Mouse (Mus musculus) Patski (cell line): ENCODE results near the gene Ern1. TPM values are rescaled to one million over a fixed set of nuclear protein-coding genes. Genes with fewer than 3 reads are reported as not detected.

ENCODE experiments used
- ATAC-seq: fragments of 100-300 bp; one replicate; pipeline ENCODE4 v1.8.0; 2021
- CTCF ChIA-PET: fragments of 350-600 bp; sonication (Branson Sonifier 250); formaldehyde crosslinking; loops from one replicate; lab custom pipeline; 2022; ENCODE audit warnings: inconsistent platforms; lab: Charles Lee
- POLR2A ChIA-PET: fragments of 350-600 bp; sonication (Branson Sonifier 250); formaldehyde crosslinking; loops from one replicate; lab custom pipeline; 2022; ENCODE audit warnings: antibody characterized with exemption, inconsistent platforms; lab: Charles Lee
- DNase-seq: peaks from one replicate; pipeline ENCODE4 v3.0.0-alpha.2; 2011; ENCODE audit warnings: low read depth, low spot score
- H3K27me3 ChIP-seq: fragments of 371-371 bp; one replicate; pipeline ENCODE4 v1.5.1; 2021
- CTCF ChIP-seq: fragments of 100-300 bp; IDR thresholded peaks from one replicate; pipeline ENCODE4 v1.5.1; 2021
- in situ Hi-C: fragments of 300-500 bp; cut with MboI; formaldehyde crosslinking; loops from 3 replicates; pipeline ENCODE4 v1.11.1; 2018; ENCODE audit warnings: low pct_unique_long_range_greater_than_20kb, mixed read lengths
- polyA plus RNA-seq: library from polyadenylated mRNA; unstranded; gene quantifications from one replicate; pipeline ENCODE4 v1.2.3, GENCODE M21; 2021

Ern1 gene
- polyA plus RNA-seq, 1 experiment from 2014 or later, result 12.4 TPM

DNA sequence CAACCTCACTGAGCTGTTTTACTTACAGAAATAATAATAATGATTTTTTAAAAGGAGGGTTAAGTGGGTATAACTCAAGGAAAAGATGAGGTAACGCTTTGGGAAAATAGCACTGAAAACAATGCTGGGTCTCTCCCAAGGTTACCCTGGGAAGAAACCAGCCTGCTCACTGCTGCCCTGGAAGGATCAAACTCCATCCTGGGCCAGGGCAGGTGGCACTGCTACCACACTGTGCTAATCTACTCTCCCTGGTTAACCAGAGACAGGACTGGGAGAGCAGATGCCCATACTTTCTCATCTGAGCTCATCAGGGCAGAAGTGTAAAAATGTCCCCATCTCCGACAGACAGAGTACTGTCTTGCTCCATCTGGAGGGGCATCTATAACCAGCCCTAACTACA is 47.3 kb downstream of the Ern1 start:
- ATAC-seq, result no peak
- ChIA-PET POLR2A (no interaction called here), CTCF (interaction anchor here (0.9 kb wide), 1 partner anchor 45 kb away, joined by 3 read pairs; no protein-coding TSS in a partner anchor)
- no peaks in the 10 kb centered on the region for H3K27me3 ChIP-seq
- DNase-seq, result no peak
- no peak for TF ChIP-seq CTCF
- in situ Hi-C loops, result no loop called here

GRCm38 (mm10) chr11:106439355-106439754 is 48.3 kb downstream of the Ern1 start:
- ChIA-PET POLR2A (no interaction called here), CTCF (no interaction called here)
- ATAC-seq (no peak), DNase-seq (no peak)
- H3K27me3 ChIP-seq, result no peaks in the 10 kb centered on the region
- no peak for TF ChIP-seq CTCF
- in situ Hi-C loops, result no loop called here

DNA sequence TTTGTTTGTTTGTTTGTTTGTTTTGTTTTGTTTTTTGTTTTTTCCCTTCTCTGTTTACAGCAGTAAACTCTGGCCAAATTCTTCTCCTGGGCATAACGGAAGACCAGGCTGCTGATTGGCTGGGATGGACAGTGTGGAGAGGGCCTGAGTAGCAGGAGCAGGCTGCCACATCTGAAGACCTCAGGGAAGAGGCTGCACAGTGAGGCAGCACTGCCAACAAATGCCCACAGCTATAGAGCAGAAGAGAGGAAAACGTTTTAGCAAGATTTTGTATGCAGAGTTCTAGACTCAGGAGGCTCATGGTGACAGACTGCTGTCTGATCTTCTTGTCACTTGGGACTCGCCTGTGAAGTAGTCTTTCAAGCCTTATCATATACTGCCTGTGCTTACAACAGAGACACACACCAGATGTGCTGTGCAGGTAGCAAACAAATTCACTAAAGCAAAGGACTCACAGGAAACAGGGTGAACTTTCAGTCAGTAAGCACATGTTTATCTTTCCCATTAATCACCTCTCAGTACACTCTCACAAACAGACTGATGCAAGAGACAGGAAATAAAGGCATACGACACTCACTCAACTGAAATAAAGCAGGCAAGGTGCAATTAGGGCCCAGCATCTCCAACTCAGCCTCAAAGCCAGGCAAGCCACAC is 49.0 kb downstream of the Ern1 start:
- in situ Hi-C loops, result no loop called here
- no peak for DNase-seq
- CTCF ChIA-PET, result interaction anchor here (1.1 kb wide), 2 partner anchors 10 to 53 kb away, joined by 3 to 4 read pairs; no protein-coding TSS in a partner anchor
- TF ChIP-seq CTCF, result no peak
- no peak for ATAC-seq
- POLR2A ChIA-PET, result no interaction called here
- no peaks in the 10 kb centered on the region for H3K27me3 ChIP-seq

- no peak for DNase-seq
- ChIA-PET CTCF (interaction anchor here (1.1 kb wide), 2 partner anchors 9 to 54 kb away, joined by 3 to 4 read pairs; no protein-coding TSS in a partner anchor), POLR2A (interaction anchor here (0.7 to 0.8 kb wide), 2 partner anchors 10 to 503 kb away, joined by 3 read pairs; no protein-coding TSS in a partner anchor)
- H3K27me3 ChIP-seq, result no peaks in the 10 kb centered on the region
- ATAC-seq, result no peak
- peak; percentile 35 for TF ChIP-seq CTCF
- in situ Hi-C loops, result no loop called here
Measured at GRCm38 (mm10) chr11:106437543-106437942, 50.1 kb downstream of the Ern1 start.

DNA sequence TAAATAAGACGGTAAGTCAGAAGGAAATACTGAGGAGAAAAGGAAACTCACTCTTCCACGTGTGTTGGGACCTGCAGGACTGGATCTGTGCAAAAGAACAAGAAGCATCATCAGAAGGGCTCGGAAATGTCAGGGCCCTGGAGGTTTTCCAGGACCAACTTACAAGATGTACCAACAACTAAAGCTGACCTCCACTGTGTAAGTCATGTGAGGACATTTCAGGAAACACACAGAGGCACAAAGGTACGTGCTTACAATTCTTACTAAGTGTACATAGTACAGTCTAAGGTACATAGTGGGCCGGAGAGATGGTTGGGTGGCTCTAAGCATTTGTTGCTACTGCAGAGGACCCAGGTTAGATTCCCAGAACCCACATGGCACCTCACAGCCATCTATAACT is 50.6 kb downstream of the Ern1 start:
- no peaks in the 10 kb centered on the region for H3K27me3 ChIP-seq
- no peak for ATAC-seq
- no peak for TF ChIP-seq CTCF
- CTCF ChIA-PET, result no interaction called here
- POLR2A ChIA-PET, result interaction anchor here (0.8 kb wide), 1 partner anchor 10 kb away, joined by 3 read pairs; no protein-coding TSS in a partner anchor
- in situ Hi-C loops, result no loop called here
- DNase-seq, result no peak

DNA sequence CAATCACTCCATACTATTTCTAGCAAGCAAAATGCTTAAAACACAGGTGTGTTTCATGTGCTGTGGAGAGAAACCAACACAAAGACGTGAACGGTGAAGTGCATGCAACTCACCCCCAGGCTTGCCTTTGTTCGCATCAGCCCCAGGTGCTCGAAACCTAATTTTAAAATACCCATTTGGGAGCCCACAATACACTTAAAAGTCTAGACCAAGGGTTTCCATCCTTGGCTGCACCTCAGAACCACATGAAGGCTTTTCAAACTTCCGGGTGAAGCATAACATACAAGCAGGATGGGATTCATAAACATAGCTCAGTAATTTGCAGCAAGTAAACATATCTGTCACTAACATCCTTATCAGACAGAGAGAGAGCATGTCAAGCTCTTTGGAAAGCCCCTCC is 57.3 kb downstream of the Ern1 start:
- ATAC-seq (no peak), DNase-seq (no peak)
- no peak for TF ChIP-seq CTCF
- POLR2A ChIA-PET, result interaction anchor here (0.6 kb wide), 1 partner anchor 391 kb away, joined by 6 read pairs; no protein-coding TSS in a partner anchor
- CTCF ChIA-PET, result interaction anchor here (1.1 to 1.2 kb wide), 2 partner anchors 12 to 61 kb away, joined by 3 to 5 read pairs; no protein-coding TSS in a partner anchor
- in situ Hi-C loops, result no loop called here
- no peaks in the 10 kb centered on the region for H3K27me3 ChIP-seq

DNA sequence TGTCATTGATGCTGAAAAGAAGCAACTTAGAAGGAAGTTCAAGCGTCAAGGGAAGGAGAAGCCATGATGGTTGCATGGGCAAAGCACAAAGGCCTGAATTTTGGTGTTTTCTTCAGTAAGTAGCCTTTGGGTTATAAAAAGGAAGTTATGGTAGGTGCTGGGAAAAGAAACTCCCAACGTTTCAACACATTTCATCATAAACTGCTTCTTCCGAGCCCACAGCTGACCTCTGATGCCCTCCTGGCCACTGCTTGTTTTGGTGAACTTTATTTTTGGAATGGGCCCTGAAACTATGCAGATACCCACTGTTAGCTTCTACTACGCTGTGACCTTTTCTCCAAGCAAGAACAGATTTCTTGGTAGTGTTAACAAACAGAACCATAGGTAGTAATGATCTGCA is 58.0 kb downstream of the Ern1 start:
- H3K27me3 ChIP-seq, result no peaks in the 10 kb centered on the region
- ATAC-seq, result no peak
- no peak for DNase-seq
- ChIA-PET POLR2A (no interaction called here), CTCF (interaction anchor here (1.1 to 1.2 kb wide), 2 partner anchors 11 to 61 kb away, joined by 3 to 5 read pairs; no protein-coding TSS in a partner anchor)
- TF ChIP-seq CTCF, result no peak
- in situ Hi-C loops, result no loop called here

- no peak for TF ChIP-seq CTCF
- ChIA-PET POLR2A (no interaction called here), CTCF (interaction anchor here (0.8 to 1.8 kb wide), 3 partner anchors 9 to 63 kb away, joined by 3 to 5 read pairs (median 3); no protein-coding TSS in a partner anchor)
- in situ Hi-C loops, result no loop called here
- DNase-seq (no peak), ATAC-seq (no peak)
- H3K27me3 ChIP-seq, result no peaks in the 10 kb centered on the region
Measured at GRCm38 (mm10) chr11:106428556-106428955, 59.1 kb downstream of the Ern1 start.

DNA sequence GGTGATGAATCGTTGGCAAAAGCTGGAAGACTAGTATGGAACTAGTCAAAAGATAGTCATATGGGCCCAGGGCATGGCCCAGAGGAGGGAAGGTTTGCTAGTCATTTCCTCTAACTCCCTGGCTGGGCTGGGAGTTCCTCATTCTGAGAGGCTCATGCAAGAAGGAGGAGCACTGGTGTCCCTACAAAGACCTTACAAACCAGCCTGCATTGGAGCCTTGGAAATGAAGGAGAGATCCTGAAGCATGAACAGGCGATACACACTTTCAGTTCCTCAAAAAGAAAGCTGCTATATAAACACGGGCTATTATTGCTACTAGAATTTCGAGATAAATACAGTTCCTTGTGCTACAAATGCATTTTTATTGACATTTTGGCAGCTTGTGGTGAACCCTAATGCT is 59.5 kb downstream of the Ern1 start:
- in situ Hi-C loops, result no loop called here
- ATAC-seq, result no peak
- DNase-seq, result no peak
- ChIA-PET POLR2A (no interaction called here), CTCF (interaction anchor here (0.8 to 1.8 kb wide), 3 partner anchors 9 to 63 kb away, joined by 3 to 5 read pairs (median 3); no protein-coding TSS in a partner anchor)
- no peak for TF ChIP-seq CTCF
- H3K27me3 ChIP-seq, result no peaks in the 10 kb centered on the region

- TF ChIP-seq CTCF, result no peak
- ChIA-PET POLR2A (interaction anchor here (0.9 to 1.2 kb wide), 2 partner anchors 11 to 62 kb away, joined by 3 read pairs; partner anchors contain the start of gene Ern1), CTCF (interaction anchor here (1.0 kb wide), 1 partner anchor 28 kb away, joined by 3 read pairs; no protein-coding TSS in a partner anchor)
- in situ Hi-C loops, result no loop called here
- no peaks in the 10 kb centered on the region for H3K27me3 ChIP-seq
- ATAC-seq (no peak), DNase-seq (no peak)
Measured at GRCm38 (mm10) chr11:106426447-106426846, 61.2 kb downstream of the Ern1 start.

GRCm38 (mm10) chr11:106425201-106425600 is 62.5 kb downstream of the Ern1 start:
- POLR2A ChIA-PET, result no interaction called here
- ATAC-seq (no peak), DNase-seq (no peak)
- H3K27me3 ChIP-seq, result no peaks in the 10 kb centered on the region
- in situ Hi-C loops, result no loop called here
- TF ChIP-seq CTCF, result no peak
- CTCF ChIA-PET, result interaction anchor here (1.1 kb wide), 1 partner anchor 66 kb away, joined by 3 read pairs; no protein-coding TSS in a partner anchor
